Mouse (Mus musculus) small intestine, adult 2 months (tissue): ENCODE measurements around the gene Gsdma3.

Experiments
- CTCF ChIP-seq: fragments of 200-500 bp; IDR thresholded peaks from 2 replicates; pipeline ENCODE4 v1.5.1; 2012; ENCODE audit warnings: low read depth, mild to moderate bottlenecking, control low read depth, inconsistent platforms, low read length, moderate library complexity, mixed read lengths; ENCODE audit not compliant: insufficient replicate concordance, insufficient read length; ENCODE audit errors: extremely low read depth
- POLR2A ChIP-seq: fragments of 200-500 bp; IDR thresholded peaks from 2 replicates; pipeline ENCODE4 v1.6.1; 2012; ENCODE audit warnings: low read depth, mild to moderate bottlenecking, control low read depth, inconsistent platforms, low read length, moderate library complexity

- TF ChIP-seq CTCF (no peak), POLR2A (no peak)
Measured at GRCm38 (mm10) chr11:98671284-98671815, 45.2 kb downstream of the Gsdma3 start.
